Mouse (Mus musculus): ENCODE results near the gene Htatip2. TPM values are rescaled to one million over a fixed set of nuclear protein-coding genes. Genes with fewer than 3 reads are reported as not detected.

Gene Htatip2
- polyA plus RNA-seq, 2 experiments = 17.3 to 26.2 TPM

DNA sequence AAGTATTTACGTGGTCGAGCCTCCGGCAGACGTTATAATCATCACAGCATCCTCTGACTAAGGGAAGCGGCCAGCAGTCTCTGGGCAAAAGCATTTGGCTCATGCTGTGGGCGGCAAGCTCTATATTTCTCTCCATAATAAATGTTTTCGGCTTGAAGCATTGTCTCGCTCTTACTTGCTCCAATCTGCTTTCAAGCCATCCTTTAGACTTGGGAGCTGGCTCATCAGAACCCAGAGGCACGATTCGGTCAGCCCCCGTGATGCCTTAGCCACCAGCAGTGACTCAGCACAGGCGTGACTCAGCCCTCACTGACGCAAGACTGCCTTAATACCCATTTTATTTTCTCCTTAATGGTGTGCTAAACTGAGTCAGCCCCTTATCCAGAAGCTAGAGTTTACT, 3.7 kb downstream of the Htatip2 start:
- H3K27me3 ChIP-seq (ENCODE audit: control insufficient read depth, insufficient read depth, low read length) = no peaks in the 10 kb centered on the region
- H3K9ac ChIP-seq (replicated peaks) = peak overlapping the region; percentile 66
- WGBS (ENCODE audit: insufficient replicate concordance) = 51% methylated on average over 13 of the region's 13 CpGs
- H3K27ac ChIP-seq = peak overlapping the region; percentile 96
- peaks cover 49 to 55% of the 10 kb centered on the region in 2 experiments for H3K4me1 ChIP-seq (replicated peaks; ENCODE audit: control insufficient read depth in 2 of 2, insufficient read depth in 2 of 2, low read length in 1 of 2)
- peaks cover 31% of the 10 kb centered on the region for H3K36me3 ChIP-seq (replicated peaks; ENCODE audit: control insufficient read depth, insufficient read depth, low read depth)
- DNase-seq (ENCODE audit: low read depth in 3 of 3, low spot score in 3 of 3) (peak; percentile 74 to 79 (median 76)), ATAC-seq (ENCODE audit: insufficient read depth) (peak; percentile 52)
- H3K4me3 ChIP-seq (ENCODE audit: insufficient read depth in 1 of 2, low read depth in 2 of 2, low read length in 2 of 2) = no peak overlapping the region
- TF ChIP-seq CTCF (IDR thresholded peaks at IDR 0.05; ENCODE audit: low read depth) = no peak
- peak; percentile 53 for TF ChIP-seq EP300 (IDR thresholded peaks at IDR 0.05; ENCODE audit: low read depth)
- no peaks in the 10 kb centered on the region for H3K9me3 ChIP-seq (ENCODE audit: control insufficient read depth, low read length)
- peak overlapping the region; percentile 88 for H3K4me2 ChIP-seq (ENCODE audit: low read depth)

DNA sequence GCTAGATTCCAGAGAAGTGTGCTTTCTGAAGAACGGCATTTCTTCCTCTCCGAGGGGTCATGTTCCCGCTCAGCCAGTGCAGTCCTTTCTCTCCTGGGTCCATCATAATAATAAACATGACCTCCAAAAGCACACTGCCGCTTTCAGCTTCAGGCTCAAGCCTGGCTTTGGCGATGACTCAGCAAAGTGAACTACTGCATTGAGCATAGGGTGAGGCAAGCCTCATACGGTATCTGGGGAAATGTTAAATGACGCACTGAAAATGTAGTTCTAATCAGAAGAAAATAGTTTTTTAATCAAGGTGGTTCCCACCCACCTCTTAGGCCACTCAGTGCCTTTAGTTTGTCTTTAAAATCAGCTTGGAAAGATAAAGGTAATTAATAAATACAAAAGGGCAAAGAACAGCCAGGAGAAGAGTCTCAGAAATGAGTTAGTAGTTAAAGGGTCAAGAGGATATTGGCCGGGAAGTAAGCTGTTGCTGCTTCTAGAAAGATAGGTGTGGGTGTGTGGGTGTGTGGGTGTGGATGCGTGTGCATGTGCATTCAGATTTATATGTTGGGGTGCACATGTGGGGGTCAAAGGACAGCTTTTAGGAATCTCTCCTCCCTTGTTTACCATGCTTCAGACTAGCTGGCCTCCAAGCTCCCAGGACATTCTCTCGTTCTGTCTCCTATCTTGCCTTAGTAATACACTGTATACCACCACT, 5.2 kb downstream of the Htatip2 start:
- H3K36me3 ChIP-seq (replicated peaks; ENCODE audit: control insufficient read depth, insufficient read depth, low read depth) = peaks cover 32% of the 10 kb centered on the region
- H3K27me3 ChIP-seq (ENCODE audit: control insufficient read depth, insufficient read depth, low read length) = no peaks in the 10 kb centered on the region
- H3K27ac ChIP-seq = peak overlapping the region; percentile 96
- TF ChIP-seq CTCF (IDR thresholded peaks at IDR 0.05; ENCODE audit: low read depth) (no peak), EP300 (IDR thresholded peaks at IDR 0.05; ENCODE audit: low read depth) (no peak)
- H3K9me3 ChIP-seq (ENCODE audit: control insufficient read depth, low read length) = no peaks in the 10 kb centered on the region
- H3K9ac ChIP-seq (replicated peaks) = peak overlapping the region; percentile 66
- peaks cover 46 to 52% of the 10 kb centered on the region in 2 experiments for H3K4me1 ChIP-seq (replicated peaks; ENCODE audit: control insufficient read depth in 2 of 2, insufficient read depth in 2 of 2, low read length in 1 of 2)
- peak overlapping the region; percentile 15 to 17; a peak in 3 of 4 replicates for H3K4me3 ChIP-seq (ENCODE audit: insufficient read depth in 1 of 2, low read depth in 2 of 2, low read length in 2 of 2)
- WGBS (ENCODE audit: insufficient replicate concordance) = 30% methylated on average over 10 of the region's 10 CpGs
- DNase-seq (ENCODE audit: low read depth in 3 of 3, low spot score in 3 of 3) (peak; percentile 78 to 82 (median 79)), ATAC-seq (ENCODE audit: insufficient read depth) (peak; percentile 74)
- peak overlapping the region; percentile 88 for H3K4me2 ChIP-seq (ENCODE audit: low read depth)

DNA sequence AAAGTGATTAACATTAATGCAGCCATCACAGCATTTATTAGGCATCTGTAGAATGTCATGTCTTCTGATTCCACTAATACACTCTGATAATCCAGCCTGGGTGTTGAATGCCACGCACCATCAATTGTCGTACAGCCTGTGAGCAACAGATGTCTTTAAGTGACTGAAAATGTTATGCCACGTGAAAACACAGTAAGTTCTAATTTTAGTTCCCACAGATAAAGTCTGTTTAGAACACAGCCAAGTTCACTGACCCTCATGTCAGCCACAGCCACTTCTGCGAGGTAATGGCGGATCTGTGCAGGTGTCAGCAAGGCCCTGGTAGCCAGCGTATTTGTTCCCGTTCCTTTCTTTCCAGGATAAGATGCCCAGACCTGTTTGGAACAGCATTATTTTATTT, 7.3 kb downstream of the Htatip2 start:
- no peak overlapping the region for H3K9ac ChIP-seq (replicated peaks)

DNA sequence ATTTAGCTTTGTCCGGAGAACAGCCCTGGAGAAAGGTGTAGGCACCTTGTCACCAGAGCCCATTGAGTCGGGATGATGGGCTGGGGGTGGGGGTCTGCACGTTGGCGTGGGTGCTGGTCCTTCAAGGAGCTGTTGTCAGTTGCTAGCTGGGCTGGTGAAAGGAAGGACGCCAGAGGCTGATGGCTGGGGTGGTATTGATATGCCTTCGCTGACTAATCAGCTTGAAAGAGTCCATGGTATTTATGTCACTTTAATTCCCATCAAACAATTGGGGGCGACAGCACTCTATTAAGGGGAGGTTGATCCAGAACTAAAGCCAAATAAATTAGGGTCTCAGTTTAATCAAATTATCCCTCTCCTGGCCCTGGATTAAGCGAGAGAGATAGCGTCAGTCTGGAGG, 9.6 kb downstream of the Htatip2 start:
- peaks cover 43% of the 10 kb centered on the region for H3K36me3 ChIP-seq (replicated peaks; ENCODE audit: control insufficient read depth, insufficient read depth, low read depth)
- H3K9ac ChIP-seq (replicated peaks) = no peak overlapping the region; the same call in 1 of the 2 replicates
- H3K4me2 ChIP-seq (ENCODE audit: low read depth) = no peak overlapping the region
- no peak overlapping the region for H3K4me3 ChIP-seq (ENCODE audit: insufficient read depth in 1 of 2, low read depth in 2 of 2, low read length in 2 of 2)
- no peaks in the 10 kb centered on the region for H3K9me3 ChIP-seq (ENCODE audit: control insufficient read depth, low read length)
- H3K4me1 ChIP-seq (replicated peaks; ENCODE audit: control insufficient read depth in 2 of 2, insufficient read depth in 2 of 2, low read length in 1 of 2) = peaks cover 16 to 17% of the 10 kb centered on the region in 2 experiments
- H3K27me3 ChIP-seq (ENCODE audit: control insufficient read depth, insufficient read depth, low read length) = no peaks in the 10 kb centered on the region
- no peak for DNase-seq (ENCODE audit: low read depth in 3 of 3, low spot score in 3 of 3)
- 67% methylated on average over 9 of the region's 9 CpGs for WGBS (ENCODE audit: insufficient replicate concordance)
- TF ChIP-seq EP300 (IDR thresholded peaks at IDR 0.05; ENCODE audit: low read depth) (no peak), CTCF (IDR thresholded peaks at IDR 0.05; ENCODE audit: low read depth) (no peak)
- no peak for ATAC-seq (ENCODE audit: insufficient read depth)
- no peak overlapping the region for H3K27ac ChIP-seq

More for the DNA sequence above, 7.3 kb downstream of the Htatip2 start:
- ATAC-seq (ENCODE audit: insufficient read depth) (no peak), DNase-seq (ENCODE audit: low read depth in 3 of 3, low spot score in 3 of 3) (no peak)
- H3K36me3 ChIP-seq (replicated peaks; ENCODE audit: control insufficient read depth, insufficient read depth, low read depth) = peaks cover 41% of the 10 kb centered on the region
- no peak overlapping the region for H3K27ac ChIP-seq
- 80% methylated on average over 7 of the region's 7 CpGs for WGBS (ENCODE audit: insufficient replicate concordance)
- no peaks in the 10 kb centered on the region for H3K27me3 ChIP-seq (ENCODE audit: control insufficient read depth, insufficient read depth, low read length)
- peaks cover 37% of the 10 kb centered on the region in 2 experiments for H3K4me1 ChIP-seq (replicated peaks; ENCODE audit: control insufficient read depth in 2 of 2, insufficient read depth in 2 of 2, low read length in 1 of 2)
- H3K9me3 ChIP-seq (ENCODE audit: control insufficient read depth, low read length) = no peaks in the 10 kb centered on the region
- H3K4me2 ChIP-seq (ENCODE audit: low read depth) = no peak overlapping the region
- TF ChIP-seq EP300 (IDR thresholded peaks at IDR 0.05; ENCODE audit: low read depth) (no peak), CTCF (IDR thresholded peaks at IDR 0.05; ENCODE audit: low read depth) (no peak)
- no peak overlapping the region for H3K4me3 ChIP-seq (ENCODE audit: insufficient read depth in 1 of 2, low read depth in 2 of 2, low read length in 2 of 2)

DNA sequence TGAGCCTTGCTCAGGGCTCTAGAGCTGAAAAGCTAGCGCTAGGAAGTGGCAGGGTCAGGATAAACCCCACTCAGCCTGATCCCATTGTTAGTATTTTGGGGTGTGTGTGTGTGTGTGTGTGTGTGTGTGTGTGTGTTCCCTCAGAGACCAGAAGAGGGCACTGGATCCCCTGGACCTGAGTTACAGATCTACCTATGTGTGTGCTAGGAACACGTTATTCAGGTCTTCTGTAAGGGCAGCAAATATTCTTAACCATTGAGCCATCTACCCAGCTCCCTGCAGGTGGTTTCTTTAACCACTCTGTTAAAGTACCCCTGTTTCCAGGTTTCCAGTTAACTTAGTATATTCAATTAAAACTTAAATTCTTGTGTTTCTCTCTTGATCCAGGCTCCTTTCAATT, 15.5 kb downstream of the Htatip2 start:
- Histone ChIP-seq H3K9me3 (ENCODE audit: control insufficient read depth, low read length) (no peaks in the 10 kb centered on the region), H3K4me3 (ENCODE audit: insufficient read depth in 1 of 2, low read depth in 2 of 2, low read length in 2 of 2) (no peak overlapping the region), H3K27me3 (ENCODE audit: control insufficient read depth, insufficient read depth, low read length) (no peaks in the 10 kb centered on the region), H3K9ac (replicated peaks) (no peak overlapping the region), H3K4me2 (ENCODE audit: low read depth) (no peak overlapping the region), H3K4me1 (replicated peaks; ENCODE audit: control insufficient read depth in 2 of 2, insufficient read depth in 2 of 2, low read length in 1 of 2) (peaks cover 7% of the 10 kb centered on the region in 2 experiments), H3K36me3 (replicated peaks; ENCODE audit: control insufficient read depth, insufficient read depth, low read depth) (peaks cover 21% of the 10 kb centered on the region), H3K27ac (no peak overlapping the region)
- 82% methylated on average over 2 of the region's 2 CpGs for WGBS (ENCODE audit: insufficient replicate concordance)
- ATAC-seq (ENCODE audit: insufficient read depth) (no peak), DNase-seq (ENCODE audit: low read depth in 3 of 3, low spot score in 3 of 3) (no peak)
- TF ChIP-seq CTCF (IDR thresholded peaks at IDR 0.05; ENCODE audit: low read depth) (no peak), EP300 (IDR thresholded peaks at IDR 0.05; ENCODE audit: low read depth) (no peak)
